Mouse (Mus musculus): ENCODE results near the gene Gm20721.

- TF ChIP-seq CTCF (IDR thresholded peaks at IDR 0.05; ENCODE audit: borderline replicate concordance, insufficient read depth, low read depth, low read length): no peak
- TF ChIP-seq POLR2A (IDR thresholded peaks at IDR 0.05; ENCODE audit: borderline replicate concordance, insufficient read depth, low read length): peak; percentile 25; the same call in 1 of the 2 replicates
Measured at GRCm38 (mm10) chr2:174329663-174330615, 16.6 kb downstream of the Gm20721 start.
